Mouse (Mus musculus): ENCODE data around the gene Gtf2f2. TPM values are rescaled to one million over a fixed set of nuclear protein-coding genes. Genes with fewer than 3 reads are reported as not detected.

Gene Gtf2f2
- polyA plus RNA-seq, 1 experiment from 2014 or later, result 21.4 TPM

- no peak for DNase-seq (ENCODE audit: low spot score)
- no peaks in the 10 kb centered on the region for H3K9me3 ChIP-seq (ENCODE audit: low read length)
- 55% methylated on average over 2 of the region's 2 CpGs for WGBS
- peak; percentile 49; the same call in 1 of the 2 replicates for ATAC-seq
- H3K27me3 ChIP-seq (replicated peaks; ENCODE audit: insufficient read depth, low read length), result no peaks in the 10 kb centered on the region
- no peak overlapping the region for H3K4me3 ChIP-seq (ENCODE audit: low read depth, low read length)
- H3K4me2 ChIP-seq (replicated peaks; ENCODE audit: low read depth, low read length), result no peak overlapping the region
- no peak for TF ChIP-seq CTCF (IDR thresholded peaks at IDR 0.05)
- TF ChIP-seq EP300 (IDR thresholded peaks at IDR 0.05), result no peak
- H3K36me3 ChIP-seq (ENCODE audit: insufficient read depth, low read length), result no peaks in the 10 kb centered on the region
- no peaks in the 10 kb centered on the region; the same call in 1 of the 2 replicates for H3K4me1 ChIP-seq (ENCODE audit: insufficient read depth, low read depth, low read length)
- H3K9ac ChIP-seq (replicated peaks; ENCODE audit: low read depth), result no peak overlapping the region
- no peak overlapping the region for H3K27ac ChIP-seq (ENCODE audit: low read length)
Observed at GRCm38 (mm10) chr14:75912665-75913064, 98.0 kb downstream of the Gtf2f2 start.

GRCm38 (mm10) chr14:75911968-75912367 lies 98.7 kb downstream of the Gtf2f2 start:
- H3K9ac ChIP-seq (replicated peaks; ENCODE audit: low read depth), result no peak overlapping the region
- no peaks in the 10 kb centered on the region for H3K9me3 ChIP-seq (ENCODE audit: low read length)
- no peak overlapping the region for H3K4me3 ChIP-seq (ENCODE audit: low read depth, low read length)
- DNase-seq (ENCODE audit: low spot score) (peak; percentile 43), ATAC-seq (peak; percentile 32; the same call in 1 of the 2 replicates)
- H3K4me2 ChIP-seq (replicated peaks; ENCODE audit: low read depth, low read length), result no peak overlapping the region
- no peaks in the 10 kb centered on the region for H3K36me3 ChIP-seq (ENCODE audit: insufficient read depth, low read length)
- H3K27ac ChIP-seq (ENCODE audit: low read length), result no peak overlapping the region
- no peaks in the 10 kb centered on the region; the same call in 1 of the 2 replicates for H3K4me1 ChIP-seq (ENCODE audit: insufficient read depth, low read depth, low read length)
- H3K27me3 ChIP-seq (replicated peaks; ENCODE audit: insufficient read depth, low read length), result no peaks in the 10 kb centered on the region
- 45% methylated on average over 6 of the region's 6 CpGs for WGBS
- TF ChIP-seq CTCF (IDR thresholded peaks at IDR 0.05) (no peak), EP300 (IDR thresholded peaks at IDR 0.05) (no peak)

GRCm38 (mm10) chr14:75906931-75907330 lies 103.7 kb downstream of the Gtf2f2 start:
- WGBS, result 71% methylated on average over 8 of the region's 8 CpGs
- Histone ChIP-seq H3K4me1 (ENCODE audit: insufficient read depth, low read depth, low read length) (no peaks in the 10 kb centered on the region), H3K9me3 (ENCODE audit: low read length) (no peaks in the 10 kb centered on the region), H3K27ac (ENCODE audit: low read length) (no peak overlapping the region), H3K36me3 (ENCODE audit: insufficient read depth, low read length) (peaks cover 7% of the 10 kb centered on the region; the same call in 1 of the 2 replicates), H3K27me3 (replicated peaks; ENCODE audit: insufficient read depth, low read length) (no peaks in the 10 kb centered on the region), H3K9ac (replicated peaks; ENCODE audit: low read depth) (no peak overlapping the region), H3K4me3 (ENCODE audit: low read depth, low read length) (no peak overlapping the region), H3K4me2 (replicated peaks; ENCODE audit: low read depth, low read length) (no peak overlapping the region)
- DNase-seq (ENCODE audit: low spot score), result peak; percentile 15
- ATAC-seq, result no peak
- TF ChIP-seq CTCF (IDR thresholded peaks at IDR 0.05) (no peak), EP300 (IDR thresholded peaks at IDR 0.05) (no peak)

- 91% methylated on average over 3 of the region's 3 CpGs for WGBS
- no peak for TF ChIP-seq CTCF (IDR thresholded peaks at IDR 0.05)
- no peak for TF ChIP-seq EP300 (IDR thresholded peaks at IDR 0.05)
- no peak for DNase-seq (ENCODE audit: low spot score)
Observed at GRCm38 (mm10) chr14:75904972-75905371, 105.7 kb downstream of the Gtf2f2 start.

GRCm38 (mm10) chr14:75903131-75903530 lies 107.5 kb downstream of the Gtf2f2 start:
- TF ChIP-seq EP300 (IDR thresholded peaks at IDR 0.05) (no peak), CTCF (IDR thresholded peaks at IDR 0.05) (no peak)
- Histone ChIP-seq H3K4me3 (ENCODE audit: low read depth, low read length) (no peak overlapping the region), H3K36me3 (ENCODE audit: insufficient read depth, low read length) (peaks cover 7% of the 10 kb centered on the region; the same call in 1 of the 2 replicates), H3K4me2 (replicated peaks; ENCODE audit: low read depth, low read length) (no peak overlapping the region), H3K27ac (ENCODE audit: low read length) (no peak overlapping the region), H3K9ac (replicated peaks; ENCODE audit: low read depth) (no peak overlapping the region), H3K9me3 (ENCODE audit: low read length) (no peaks in the 10 kb centered on the region), H3K27me3 (replicated peaks; ENCODE audit: insufficient read depth, low read length) (no peaks in the 10 kb centered on the region), H3K4me1 (ENCODE audit: insufficient read depth, low read depth, low read length) (no peaks in the 10 kb centered on the region)
- DNase-seq (ENCODE audit: low spot score), result no peak
- WGBS, result 89% methylated on average over 3 of the region's 3 CpGs
- no peak for ATAC-seq

More at GRCm38 (mm10) chr14:75904972-75905371, 105.7 kb downstream of the Gtf2f2 start:
- H3K4me1 ChIP-seq (ENCODE audit: insufficient read depth, low read depth, low read length), result no peaks in the 10 kb centered on the region
- H3K4me3 ChIP-seq (ENCODE audit: low read depth, low read length), result no peak overlapping the region
- peaks cover 7% of the 10 kb centered on the region; the same call in 1 of the 2 replicates for H3K36me3 ChIP-seq (ENCODE audit: insufficient read depth, low read length)
- ATAC-seq, result no peak
- no peak overlapping the region for H3K4me2 ChIP-seq (replicated peaks; ENCODE audit: low read depth, low read length)
- H3K9me3 ChIP-seq (ENCODE audit: low read length), result no peaks in the 10 kb centered on the region
- H3K27me3 ChIP-seq (replicated peaks; ENCODE audit: insufficient read depth, low read length), result no peaks in the 10 kb centered on the region
- H3K27ac ChIP-seq (ENCODE audit: low read length), result no peak overlapping the region
- no peak overlapping the region for H3K9ac ChIP-seq (replicated peaks; ENCODE audit: low read depth)

- Histone ChIP-seq H3K27me3 (replicated peaks; ENCODE audit: insufficient read depth, low read length) (no peaks in the 10 kb centered on the region), H3K36me3 (ENCODE audit: insufficient read depth, low read length) (peaks cover 7% of the 10 kb centered on the region; the same call in 1 of the 2 replicates), H3K9ac (replicated peaks; ENCODE audit: low read depth) (no peak overlapping the region), H3K4me2 (replicated peaks; ENCODE audit: low read depth, low read length) (no peak overlapping the region), H3K4me1 (ENCODE audit: insufficient read depth, low read depth, low read length) (no peaks in the 10 kb centered on the region), H3K4me3 (ENCODE audit: low read depth, low read length) (no peak overlapping the region), H3K9me3 (ENCODE audit: low read length) (no peaks in the 10 kb centered on the region), H3K27ac (ENCODE audit: low read length) (no peak overlapping the region)
- 88% methylated on average over 2 of the region's 2 CpGs for WGBS
- no peak for TF ChIP-seq EP300 (IDR thresholded peaks at IDR 0.05)
- no peak for TF ChIP-seq CTCF (IDR thresholded peaks at IDR 0.05)
- DNase-seq (ENCODE audit: low spot score) (no peak), ATAC-seq (no peak)
Observed at GRCm38 (mm10) chr14:75902013-75902412, 108.7 kb downstream of the Gtf2f2 start.

Measured in lung, postnatal 0 days (tissue).